Mouse (Mus musculus) neural tube, embryonic 11.5 days (tissue): ENCODE measurements around the gene Zfp667. TPM values are rescaled to one million over a fixed set of nuclear protein-coding genes. Genes with fewer than 3 reads are reported as not detected.
A peak's percentile ranks its signal among the peaks of the same experiment; 100 is the strongest.
"Not testable (repeated sequence)": the region's sequence is repeated elsewhere in the genome, so short reads cannot be mapped to it uniquely, and the experiment has no call there.

ENCODE experiments used
- ATAC-seq: fragments of 200-750 bp; cut with Nextera tagmentation; 2 replicates; pipeline ENCODE4 v1.8.0; 2017; ENCODE audit warnings: moderate number of reproducible peaks, mild to moderate bottlenecking, moderate TSS enrichment, moderate library complexity; ENCODE audit not compliant: insufficient read depth, low FRiP score, low TSS enrichment
- DNase-seq: peaks from one replicate; pipeline ENCODE4 v3.0.0-alpha.2; 2015; ENCODE audit warnings: low spot score
- H3K27ac ChIP-seq: fragments of 300-500 bp; sonication (generic); 2 replicates; pipeline ENCODE4 v1.5.1; 2014; ENCODE audit warnings: low read depth, mild to moderate bottlenecking, low read length
- H3K27me3 ChIP-seq: fragments of 300-500 bp; sonication (generic); 2 replicates; pipeline ENCODE4 v1.6.1; 2014; ENCODE audit warnings: mild to moderate bottlenecking, low read length, mixed read lengths; ENCODE audit not compliant: control insufficient read depth, insufficient read depth
- H3K36me3 ChIP-seq: fragments of 300-500 bp; sonication (generic); 2 replicates; pipeline ENCODE4 v1.6.1; 2014; ENCODE audit warnings: mild to moderate bottlenecking, low read length, moderate library complexity, mixed read lengths; ENCODE audit not compliant: control insufficient read depth, insufficient read depth
- H3K4me1 ChIP-seq: fragments of 300-500 bp; sonication (generic); 2 replicates; pipeline ENCODE4 v1.6.1; 2014; ENCODE audit warnings: low read length, mixed read lengths; ENCODE audit not compliant: control insufficient read depth, insufficient read depth
- H3K4me2 ChIP-seq: fragments of 300-500 bp; sonication (generic); 2 replicates; pipeline ENCODE4 v1.6.1; 2014; ENCODE audit warnings: low read depth, mild to moderate bottlenecking, moderate library complexity
- H3K4me3 ChIP-seq: fragments of 300-500 bp; sonication (generic); 2 replicates; pipeline ENCODE4 v1.5.1; 2014; ENCODE audit warnings: low read depth, low read length
- H3K9ac ChIP-seq: fragments of 300-500 bp; sonication (generic); 2 replicates; pipeline ENCODE4 v1.6.1; 2014; ENCODE audit warnings: mild to moderate bottlenecking, low read length
- H3K9me3 ChIP-seq: fragments of 300-500 bp; sonication (generic); 2 replicates; pipeline ENCODE4 v1.6.1; 2016; ENCODE audit warnings: low read length; ENCODE audit not compliant: control insufficient read depth
- WGBS: fragments of 180-500 bp; shearing (Covaris S2); extraction: QIAGEN DNeasy Blood & Tissue Kit; methylation state at CpG from one replicate; pipeline ENCODE4 v1.1.7; 2014; 5-methylcytosine and 5-hydroxymethylcytosine counted together
- polyA plus RNA-seq: library from polyadenylated mRNA; unstranded; fragments of >200 nt; fragmentation: Nextera tagmentation; extraction: Ambion mirVana; gene quantifications from 2 replicates; pipeline ENCODE4 v1.2.1, GENCODE M21; 2014

The Zfp667 gene
- polyA plus RNA-seq, result 11.0 and 14.0 TPM in 2 replicates

- Histone ChIP-seq H3K9ac (peak within 1 kb of the TSS; percentile 56), H3K9me3 (no peaks in the 10 kb centered on the region), H3K27me3 (no peaks in the 10 kb centered on the region), H3K27ac (peak within 1 kb of the TSS; percentile 60), H3K36me3 (no peaks in the 10 kb centered on the region), H3K4me3 (peak within 1 kb of the TSS; percentile 43), H3K4me1 (peaks cover 4% of the 10 kb centered on the region; the same call in 1 of the 2 replicates), H3K4me2 (peak within 1 kb of the TSS; percentile 59)
- peak; percentile 99 for DNase-seq
- ATAC-seq, result peak; percentile 70
- 3% methylated on average over 50 of the region's 50 CpGs for WGBS
Observed at GRCm38 (mm10) chr7:6285842-6286705, at the start of gene Zfp667. TSS of gene Zfp667 (plus strand) at chr7:6286579.

- Histone ChIP-seq H3K27ac (no peak overlapping the region), H3K4me3 (no peak overlapping the region), H3K9ac (no peak overlapping the region), H3K4me2 (no peak overlapping the region), H3K9me3 (no peaks in the 10 kb centered on the region), H3K27me3 (no peaks in the 10 kb centered on the region), H3K4me1 (no peaks in the 10 kb centered on the region), H3K36me3 (no peaks in the 10 kb centered on the region)
- DNase-seq (no peak), ATAC-seq (no peak)
- 55% methylated on average over 11 of the region's 11 CpGs for WGBS
Observed at GRCm38 (mm10) chr7:6239787-6240186, 46.6 kb upstream of the Zfp667 start.

DNA sequence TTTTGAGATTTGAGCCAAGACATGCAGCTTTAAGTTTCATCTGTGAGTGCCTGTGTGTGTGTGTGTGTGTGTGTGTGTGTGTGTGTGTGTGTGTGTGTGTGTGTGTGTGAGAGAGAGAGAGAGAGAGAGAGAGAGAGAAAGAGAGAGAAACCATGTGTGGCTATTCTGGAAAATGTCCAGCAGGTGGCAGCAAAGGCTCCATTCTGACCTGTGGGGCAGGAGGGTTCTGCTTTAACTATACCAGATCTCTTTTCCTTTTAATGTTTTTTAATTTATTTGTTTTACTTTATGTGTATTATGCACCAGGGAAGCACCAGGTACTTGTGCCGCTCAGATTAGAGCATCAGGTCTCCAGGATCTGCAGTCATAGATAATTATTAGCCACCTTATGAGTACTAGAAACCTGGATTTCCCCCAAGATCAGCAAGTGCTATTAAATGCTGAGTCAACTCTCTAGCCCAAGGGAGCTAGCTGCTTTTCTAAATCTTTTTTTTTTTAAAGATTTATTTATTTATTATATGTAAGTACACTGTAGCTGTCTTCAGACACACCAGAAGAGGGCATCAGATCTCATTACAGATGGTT lies 45.4 kb upstream of the Zfp667 start:
- not testable (repeated sequence) for H3K4me1 ChIP-seq, H3K9ac ChIP-seq, H3K36me3 ChIP-seq, H3K27ac ChIP-seq, H3K27me3 ChIP-seq, H3K4me2 ChIP-seq, H3K9me3 ChIP-seq, H3K4me3 ChIP-seq, ATAC-seq
- whole genome bisulfite sequencing, result 17% methylated on average over 1 of the region's 1 CpGs
- peak; percentile 21 for DNase-seq

DNA sequence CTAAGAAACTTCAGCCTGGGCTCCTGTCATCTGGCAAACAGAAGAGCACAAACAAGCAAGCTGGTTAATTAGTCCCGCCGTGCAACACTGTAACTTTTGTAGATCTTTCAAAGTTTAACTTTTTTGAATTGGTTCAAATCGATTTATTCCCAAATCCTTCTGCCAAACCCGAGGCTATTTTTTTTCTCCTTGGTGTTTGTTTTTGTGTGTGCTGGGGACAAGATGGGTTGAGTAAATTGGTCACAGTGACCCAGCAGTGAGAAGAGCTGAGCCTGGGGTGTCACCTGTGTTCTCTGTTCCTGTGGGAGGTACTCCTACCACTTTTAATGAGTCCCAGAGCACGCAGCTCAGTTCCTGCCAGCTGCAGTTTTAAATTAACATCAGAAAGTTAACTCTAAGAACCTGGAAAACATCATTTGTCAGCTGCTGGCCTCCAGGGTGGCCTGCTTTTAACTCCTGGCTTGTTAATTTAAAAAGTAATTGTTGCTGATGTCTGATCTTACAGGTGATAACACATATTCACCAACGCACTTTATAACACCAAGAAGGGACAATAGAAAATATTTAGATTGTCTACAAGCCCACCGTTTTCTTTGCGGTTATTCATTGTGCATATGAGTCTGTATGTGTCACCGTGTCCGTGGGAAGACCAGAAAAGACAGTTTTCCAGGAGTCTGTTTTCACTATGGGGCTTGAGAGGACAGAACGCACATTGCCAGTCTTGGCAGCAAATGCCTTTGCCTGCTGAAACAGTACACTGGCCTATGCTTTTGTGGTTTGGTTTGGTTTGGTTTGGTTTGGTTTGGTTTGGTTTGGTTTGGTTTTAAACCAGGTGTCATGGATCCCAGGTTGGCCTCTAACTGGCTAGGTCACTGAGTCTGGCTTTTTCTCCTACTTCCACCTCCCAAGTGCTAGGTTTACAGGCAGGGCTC lies 41.8 kb upstream of the Zfp667 start:
- no peak overlapping the region for H3K4me3 ChIP-seq
- DNase-seq (no peak), ATAC-seq (no peak)
- no peaks in the 10 kb centered on the region; the same call in 1 of the 2 replicates for H3K9me3 ChIP-seq
- H3K4me1 ChIP-seq, result no peaks in the 10 kb centered on the region
- no peak overlapping the region for H3K4me2 ChIP-seq
- no peaks in the 10 kb centered on the region for H3K27me3 ChIP-seq
- no peaks in the 10 kb centered on the region for H3K36me3 ChIP-seq
- H3K27ac ChIP-seq, result no peak overlapping the region
- no peak overlapping the region for H3K9ac ChIP-seq
- whole genome bisulfite sequencing, result 55% methylated on average over 11 of the region's 11 CpGs

DNA sequence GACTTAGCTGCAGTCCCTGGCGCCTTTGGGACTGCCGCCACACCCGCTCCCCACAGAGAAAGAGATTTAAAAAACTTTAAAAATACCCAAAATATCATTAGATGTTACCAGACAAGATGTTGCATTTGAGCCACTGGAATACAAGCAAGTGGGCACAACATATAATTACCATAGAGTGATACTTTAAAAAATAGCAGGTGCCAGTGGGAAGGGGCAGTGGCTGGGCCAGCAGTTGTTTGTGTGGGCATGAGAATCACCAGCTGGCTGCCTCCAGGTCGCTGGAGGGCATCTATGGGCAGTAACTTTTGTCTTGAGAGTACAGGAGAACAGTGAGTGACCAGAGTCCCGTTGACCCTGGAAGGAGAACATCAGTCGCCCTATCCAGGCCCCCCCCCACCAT lies 34.0 kb upstream of the Zfp667 start, which contains the start of gene Epp13:
TSS of gene Epp13 (plus strand) at position 301 of the 400 bp plus-strand sequence.
- Histone ChIP-seq H3K27me3 (no peaks in the 10 kb centered on the region), H3K4me1 (no peaks in the 10 kb centered on the region), H3K27ac (no peak within 1 kb of the TSS), H3K9ac (no peak within 1 kb of the TSS), H3K36me3 (no peaks in the 10 kb centered on the region), H3K4me3 (no peak within 1 kb of the TSS), H3K4me2 (no peak within 1 kb of the TSS), H3K9me3 (no peaks in the 10 kb centered on the region; the same call in 1 of the 2 replicates)
- no peak for ATAC-seq
- 90% methylated on average over 6 of the region's 6 CpGs for WGBS
- no peak for DNase-seq

GRCm38 (mm10) chr7:6254451-6254850 lies 31.9 kb upstream of the Zfp667 start:
- DNase-seq, result no peak
- WGBS, result 89% methylated on average over 5 of the region's 5 CpGs
- H3K9me3 ChIP-seq, result no peaks in the 10 kb centered on the region
- H3K36me3 ChIP-seq, result no peaks in the 10 kb centered on the region
- no peak overlapping the region for H3K4me3 ChIP-seq
- no peaks in the 10 kb centered on the region for H3K4me1 ChIP-seq
- no peak overlapping the region for H3K27ac ChIP-seq
- no peak overlapping the region for H3K4me2 ChIP-seq
- H3K27me3 ChIP-seq, result no peaks in the 10 kb centered on the region
- ATAC-seq, result no peak
- H3K9ac ChIP-seq, result no peak overlapping the region

GRCm38 (mm10) chr7:6257386-6257785 lies 29.0 kb upstream of the Zfp667 start:
- no peaks in the 10 kb centered on the region for H3K4me1 ChIP-seq
- H3K4me3 ChIP-seq, result no peak overlapping the region
- no peak overlapping the region for H3K27ac ChIP-seq
- ATAC-seq (no peak), DNase-seq (no peak)
- H3K9ac ChIP-seq, result no peak overlapping the region
- no peak overlapping the region for H3K4me2 ChIP-seq
- no peaks in the 10 kb centered on the region for H3K27me3 ChIP-seq
- 89% methylated on average over 4 of the region's 4 CpGs for WGBS
- H3K9me3 ChIP-seq, result no peaks in the 10 kb centered on the region
- H3K36me3 ChIP-seq, result no peaks in the 10 kb centered on the region
